In the genomic region with DNA sequence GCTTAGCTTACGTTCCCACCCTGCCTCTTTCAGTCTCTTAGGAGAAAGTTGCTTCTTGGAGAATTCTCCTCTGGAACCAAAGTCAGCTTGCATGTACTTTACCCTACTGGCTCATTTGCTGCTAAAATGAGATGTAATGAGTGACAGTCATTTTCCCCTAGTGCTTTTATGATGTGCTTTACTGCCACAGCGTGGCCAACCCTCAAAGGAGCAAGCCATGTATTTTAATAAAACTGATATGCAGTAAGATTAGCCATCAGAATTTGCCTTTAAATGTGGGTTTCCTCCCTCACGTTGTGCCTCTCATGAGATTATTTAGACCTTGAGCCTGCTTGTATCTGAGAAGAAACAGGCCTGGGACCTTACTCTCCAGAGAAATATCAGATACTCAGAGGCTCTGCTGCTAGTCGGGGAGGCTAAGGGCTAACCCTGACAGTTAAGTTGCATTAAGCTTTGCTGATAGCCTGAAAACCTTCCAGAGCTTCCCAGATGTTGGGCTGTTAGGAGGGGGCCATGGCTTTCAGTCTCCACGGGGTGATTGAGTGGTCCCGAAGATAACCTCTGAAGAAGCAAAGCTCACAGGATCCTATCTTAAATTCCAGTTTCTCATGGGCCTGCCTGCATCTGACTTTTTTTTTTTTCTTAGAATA, we compare ENCODE assay signal across 12 mouse cellular contexts. TPM values are rescaled to one million over a fixed set of nuclear protein-coding genes. Genes with fewer than 3 reads are reported as not detected.
DNase-seq lines count a peak whose midpoint lies in the region; ATAC-seq and TF ChIP-seq lines count a peak whose summit lies in the region.
"Had no signal": no experiment of that assay in that cellular context is flagged by ENCODE, and none has a peak within 500 bp of the region (broad histone marks: within the 10 kb centered on the region; RNA-seq: fewer than 3 reads in every experiment).

No protein-coding gene starts in this region.

- peak; percentile 61 for TF ChIP-seq CTCF in forebrain, postnatal 0 days (IDR thresholded peaks at IDR 0.05; ENCODE audit: low read depth)
- peak; percentile 56 for TF ChIP-seq CTCF in left cerebral cortex, adult 2 months (IDR thresholded peaks at IDR 0.05)
- peak; percentile 65 for TF ChIP-seq CTCF in heart, postnatal 0 days (IDR thresholded peaks at IDR 0.05; ENCODE audit: low read depth)

- H3K27me3 ChIP-seq in forebrain, postnatal 0 days (ENCODE audit: insufficient read depth, low read length) = no peaks in the 10 kb centered on the region
- no peaks in the 10 kb centered on the region for H3K27me3 ChIP-seq in forebrain, embryonic 11.5 days (ENCODE audit: control insufficient read depth, insufficient read depth, low read length)
- no peaks in the 10 kb centered on the region for H3K27me3 ChIP-seq in heart, postnatal 0 days (ENCODE audit: control insufficient read depth, insufficient read depth, low read length)
- H3K27me3 ChIP-seq: hindbrain, embryonic 13.5 days; limb, embryonic 15.5 days; midbrain, embryonic 15.5 days had no signal

- H3K27ac ChIP-seq in forebrain, postnatal 0 days (ENCODE audit: low read depth, low read length) = no peak overlapping the region
- H3K27ac ChIP-seq in forebrain, embryonic 11.5 days (ENCODE audit: low read depth, low read length) = no peak overlapping the region
- H3K27ac ChIP-seq in left cerebral cortex, adult 2 months = no peak overlapping the region
- no peak overlapping the region for H3K27ac ChIP-seq in heart, postnatal 0 days (ENCODE audit: low read depth)
- H3K27ac ChIP-seq: hindbrain, embryonic 13.5 days; limb, embryonic 15.5 days; midbrain, embryonic 15.5 days had no signal

- DNase-seq in forebrain, postnatal 0 days = peak; percentile 40
- no peak for DNase-seq in forebrain, embryonic 11.5 days (ENCODE audit: low spot score)
- no peak for DNase-seq in left cerebral cortex, adult 2 months (ENCODE audit: extremely low spot score in 1 of 2, low spot score in 2 of 2)
- no peak for DNase-seq in left cerebral cortex, postnatal 4 days
- DNase-seq in heart, postnatal 0 days (ENCODE audit: low spot score) = peak; percentile 36
- DNase-seq in cerebellum, adult 11 months = no peak
- no peak for DNase-seq in urinary bladder, adult 2 months (ENCODE audit: low spot score)

- no peak for TF ChIP-seq EP300 in heart, postnatal 0 days (IDR thresholded peaks at IDR 0.05; ENCODE audit: low read depth)

- no peaks in the 10 kb centered on the region for H3K4me1 ChIP-seq in forebrain, postnatal 0 days (ENCODE audit: insufficient read depth)
- H3K4me1 ChIP-seq in forebrain, embryonic 11.5 days (replicated peaks; ENCODE audit: control insufficient read depth, insufficient read depth, low read length) = no peaks in the 10 kb centered on the region
- H3K4me1 ChIP-seq in heart, postnatal 0 days (ENCODE audit: control insufficient read depth, insufficient read depth) = peaks cover 19% of the 10 kb centered on the region; the same call in 1 of the 2 replicates
- H3K4me1 ChIP-seq: hindbrain, embryonic 13.5 days; midbrain, embryonic 15.5 days had no signal

- no peak for ATAC-seq in forebrain, postnatal 0 days
- no peak for ATAC-seq in forebrain, embryonic 11.5 days (replicated peaks; ENCODE audit: low FRiP score)
- ATAC-seq in heart, postnatal 0 days (ENCODE audit: insufficient read depth, low read depth) = no peak
- ATAC-seq in megakaryocyte-erythroid progenitor cell, adult 5-6 weeks (replicated peaks; ENCODE audit: low FRiP score, low TSS enrichment, poor library complexity, severe bottlenecking) = peak; percentile 80
- ATAC-seq: midbrain, embryonic 15.5 days had no signal

- intact Hi-C loops in left cerebral cortex, adult 2 months (cut with DNase I) = loop anchor here (1.0 to 2.0 kb wide), 2 partner anchors 85 to 129 kb away; no protein-coding TSS in a partner anchor
- intact Hi-C loops in left cerebral cortex, postnatal 4 days (cut with DNase I) = loop anchor here (10.0 kb wide), 1 partner anchor 127 kb away; no protein-coding TSS in a partner anchor

- H3K9ac ChIP-seq in forebrain, postnatal 0 days = no peak overlapping the region
- H3K9ac ChIP-seq in forebrain, embryonic 11.5 days (ENCODE audit: low read length) = no peak overlapping the region
- H3K9ac ChIP-seq in heart, postnatal 0 days (replicated peaks; ENCODE audit: low read depth, low read length) = no peak overlapping the region; the same call in 1 of the 2 replicates
- H3K9ac ChIP-seq: hindbrain, embryonic 13.5 days; limb, embryonic 15.5 days; midbrain, embryonic 15.5 days had no signal

- H3K36me3 ChIP-seq in forebrain, postnatal 0 days (ENCODE audit: insufficient read depth) = no peaks in the 10 kb centered on the region
- H3K36me3 ChIP-seq in forebrain, embryonic 11.5 days (ENCODE audit: control insufficient read depth, insufficient read depth, low read length) = no peaks in the 10 kb centered on the region
- no peaks in the 10 kb centered on the region for H3K36me3 ChIP-seq in heart, postnatal 0 days (replicated peaks; ENCODE audit: control insufficient read depth, insufficient read depth, low read length)
- H3K36me3 ChIP-seq: hindbrain, embryonic 13.5 days; limb, embryonic 15.5 days; midbrain, embryonic 15.5 days had no signal

- WGBS in forebrain, postnatal 0 days = 88% methylated on average over 6 of the region's 6 CpGs
- 86% methylated on average over 6 of the region's 6 CpGs for WGBS in forebrain, embryonic 11.5 days
- 27% methylated on average over 6 of the region's 6 CpGs for WGBS in heart, postnatal 0 days

- H3K4me3 ChIP-seq in forebrain, postnatal 0 days (ENCODE audit: low read depth, low read length) = no peak overlapping the region
- no peak overlapping the region for H3K4me3 ChIP-seq in forebrain, embryonic 11.5 days (ENCODE audit: low read depth, low read length)
- H3K4me3 ChIP-seq in left cerebral cortex, adult 2 months = no peak overlapping the region
- no peak overlapping the region for H3K4me3 ChIP-seq in heart, postnatal 0 days (ENCODE audit: low read depth, low read length)
- H3K4me3 ChIP-seq: hindbrain, embryonic 13.5 days; limb, embryonic 15.5 days; midbrain, embryonic 15.5 days had no signal

- H3K4me2 ChIP-seq in forebrain, postnatal 0 days (ENCODE audit: low read depth) = no peak overlapping the region
- no peak overlapping the region for H3K4me2 ChIP-seq in forebrain, embryonic 11.5 days (ENCODE audit: low read depth, low read length, severe bottlenecking)
- no peak overlapping the region for H3K4me2 ChIP-seq in heart, postnatal 0 days (ENCODE audit: low read depth, low read length)
- H3K4me2 ChIP-seq: hindbrain, embryonic 13.5 days; limb, embryonic 15.5 days; midbrain, embryonic 15.5 days had no signal

- H3K9me3 ChIP-seq in forebrain, postnatal 0 days (ENCODE audit: low read length) = no peaks in the 10 kb centered on the region
- H3K9me3 ChIP-seq in forebrain, embryonic 11.5 days (ENCODE audit: control insufficient read depth, low read length) = no peaks in the 10 kb centered on the region
- no peaks in the 10 kb centered on the region for H3K9me3 ChIP-seq in heart, postnatal 0 days (replicated peaks; ENCODE audit: control insufficient read depth, low read length)
- H3K9me3 ChIP-seq: hindbrain, embryonic 13.5 days; limb, embryonic 15.5 days; midbrain, embryonic 15.5 days had no signal

RNA-seq across cellular contexts. Expression of a gene that starts 7.7 kb away (rescaled TPM):
- total RNA-seq in forebrain, postnatal 0 days (2014; rRNA removed) = not detected in 2 replicates
- polyA plus RNA-seq in forebrain, postnatal 0 days (2015; fragmentation: Nextera tagmentation; extraction: Ambion mirVana) = not detected in 2 replicates
- 0.08 and 0.09 TPM in 2 replicates for polyA plus RNA-seq in forebrain, embryonic 11.5 days (2014; fragmentation: Nextera tagmentation; extraction: Ambion mirVana)
- total RNA-seq in left cerebral cortex, adult 2 months (2021) = not detected
- total RNA-seq in left cerebral cortex, postnatal 4 days (2021) = not detected
- not detected in 2 replicates for total RNA-seq in heart, postnatal 0 days (2014; rRNA removed; ENCODE audit: low replicate concordance)
- 0.07 TPM in 2 replicates for polyA plus RNA-seq in heart, postnatal 0 days (2015; fragmentation: Nextera tagmentation; extraction: Ambion mirVana)
- not detected in 2 replicates for total RNA-seq in megakaryocyte-erythroid progenitor cell, adult 5-6 weeks (2014; fragmentation: Nextera tagmentation)
- total RNA-seq in megakaryocyte-erythroid progenitor cell, adult 5-6 weeks (2017) = not detected in 2 replicates
- polyA plus RNA-seq in urinary bladder, adult 2 months (2012; rRNA removed) = not detected in 2 replicates
- polyA plus RNA-seq: hindbrain, embryonic 13.5 days; midbrain, embryonic 15.5 days; spleen, adult 2 months had no signal

Comparison
In these comparisons a context has a peak if more than half of its experiments do, and no peak if none do; other contexts are left out.
1. DNase-seq: peak in forebrain, postnatal 0 days (single experiment) and heart, postnatal 0 days (single experiment); none in forebrain, embryonic 11.5 days (single experiment), left cerebral cortex, adult 2 months (0 of 2), left cerebral cortex, postnatal 4 days (single experiment), cerebellum, adult 11 months (single experiment) and urinary bladder, adult 2 months (single experiment).
2. Peak in every context shown above with its lines, with median percentiles within 50 percentile points of each other: CTCF ChIP-seq.